Mouse (Mus musculus): Measurements from ENCODE around the gene Tmem89.

The Tmem89 gene

DNA sequence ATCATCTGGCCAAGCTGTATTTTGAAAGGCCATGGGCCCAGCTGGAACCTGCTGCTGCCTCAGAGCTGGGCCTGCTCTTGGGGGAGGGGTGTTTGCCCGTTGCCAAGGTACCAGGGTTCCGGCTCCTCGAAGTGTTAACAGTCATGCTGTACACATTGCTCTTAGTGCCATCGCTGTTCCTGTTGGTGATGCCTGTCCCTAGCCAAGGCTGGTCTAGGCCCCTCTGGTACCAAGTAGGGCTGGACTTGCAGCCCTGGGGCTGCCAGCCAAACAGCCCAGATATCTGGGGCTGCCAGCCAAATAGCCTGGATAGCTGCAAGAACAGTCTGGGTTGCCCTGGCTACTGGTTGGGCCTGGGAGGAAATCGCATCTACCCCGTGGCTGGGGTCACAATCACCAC is at the start of gene Tmem89:
Gene Tmem89, plus strand, starts transcription at position 129 of the 400 bp plus-strand sequence.
- DNase-seq, result no peak

DNA sequence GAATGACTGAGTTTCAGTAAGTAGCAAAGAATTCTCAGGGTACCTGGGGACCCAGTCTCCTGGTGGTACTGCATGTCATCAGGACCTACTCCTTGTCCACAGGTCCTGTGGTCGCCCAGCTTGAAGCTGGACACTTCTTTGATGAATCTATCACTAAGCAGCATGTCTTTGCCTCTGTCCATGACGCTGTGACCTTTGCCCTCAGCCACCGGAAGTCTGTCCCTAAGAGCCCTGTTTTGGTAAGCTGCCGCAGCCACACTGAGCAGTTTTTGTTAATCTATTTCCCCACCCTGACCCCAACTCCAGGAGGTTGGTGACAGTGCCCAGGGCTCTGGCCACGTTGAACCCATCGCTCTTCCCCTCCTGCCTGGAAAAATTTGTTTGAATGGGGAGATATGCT is 2.1 kb upstream of the Tmem89 start:
- no peak for DNase-seq

DNA sequence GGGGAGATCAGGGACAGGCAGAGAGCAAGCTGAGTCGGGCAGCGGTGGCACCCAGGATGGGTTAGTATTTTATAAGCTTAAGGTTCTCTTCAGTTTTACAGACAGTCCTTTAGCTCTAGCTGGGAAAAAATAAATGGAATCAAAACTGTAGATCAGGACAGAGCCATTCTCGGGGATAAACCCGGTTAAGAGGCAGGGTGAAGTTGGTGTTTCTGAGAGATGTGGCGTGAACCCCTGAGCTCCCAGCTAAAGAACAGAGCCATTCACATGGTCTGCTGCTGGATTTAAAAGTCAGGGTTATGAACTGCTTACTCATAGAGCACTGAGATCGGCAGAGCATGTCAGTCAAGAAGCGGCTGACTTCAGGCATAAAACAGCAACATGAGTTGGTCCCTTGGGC is 1.3 kb upstream of the Tmem89 start:
- DNase-seq, result no peak

DNA sequence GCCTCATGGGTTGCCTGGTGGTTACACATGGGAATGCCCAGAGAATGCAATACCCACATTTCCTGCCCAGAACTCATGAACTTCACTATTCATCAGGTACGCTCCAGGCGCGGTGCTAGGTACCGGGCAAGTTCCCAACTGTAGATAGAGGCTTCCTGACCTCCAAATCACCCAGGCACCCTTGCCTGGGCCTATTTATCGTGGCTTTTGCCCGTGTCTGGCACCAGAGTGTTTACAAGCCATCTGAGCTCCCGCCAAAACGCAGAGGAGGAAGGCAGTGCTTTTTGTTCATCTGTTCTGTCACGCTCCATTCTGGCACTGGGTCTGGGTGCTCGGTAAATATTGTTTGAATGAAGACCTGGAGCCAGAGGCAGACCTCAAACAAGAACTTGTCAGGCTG is 798 bp upstream of the Tmem89 start:
- DNase-seq, result no peak

DNA sequence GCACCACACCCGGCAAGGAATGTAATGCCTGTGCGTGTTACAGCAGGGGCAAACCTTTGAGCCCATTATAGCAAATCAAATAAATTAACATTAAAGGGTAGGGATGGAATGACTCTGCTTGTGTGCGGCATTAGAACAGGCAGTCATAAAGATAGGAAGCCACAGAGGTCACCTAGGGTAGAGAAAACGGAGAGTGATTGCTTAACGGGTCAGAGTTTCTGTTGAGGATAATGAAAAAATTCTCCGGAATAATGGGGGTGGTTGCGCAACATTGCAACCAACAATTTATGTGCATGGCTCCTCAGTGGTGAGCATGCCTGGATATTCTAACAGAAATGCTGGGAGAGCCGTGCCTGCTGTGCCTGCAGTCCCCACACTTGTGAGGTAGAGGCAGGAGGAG is 11.5 kb downstream of the Tmem89 start:
- no peak for DNase-seq

DNA sequence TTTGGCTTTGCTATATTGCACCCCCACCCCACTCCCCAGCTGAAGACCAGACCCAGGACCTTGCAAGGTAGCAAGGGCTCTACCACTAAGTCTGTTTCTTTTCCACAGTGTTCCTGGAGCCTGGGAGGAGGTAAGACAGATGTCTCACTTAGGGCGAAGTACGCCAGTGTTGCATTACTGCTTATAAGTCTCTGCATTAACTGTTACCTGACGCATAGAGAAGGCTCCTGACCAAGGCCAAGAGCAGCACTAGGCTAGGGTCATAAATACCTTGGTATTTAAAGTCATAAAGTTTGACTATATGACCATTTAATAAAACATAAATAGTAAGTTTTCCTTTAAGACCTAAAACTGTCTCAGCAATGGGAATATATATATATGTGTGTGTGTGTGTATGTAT is 14.0 kb downstream of the Tmem89 start:
- DNase-seq, result no peak

DNA sequence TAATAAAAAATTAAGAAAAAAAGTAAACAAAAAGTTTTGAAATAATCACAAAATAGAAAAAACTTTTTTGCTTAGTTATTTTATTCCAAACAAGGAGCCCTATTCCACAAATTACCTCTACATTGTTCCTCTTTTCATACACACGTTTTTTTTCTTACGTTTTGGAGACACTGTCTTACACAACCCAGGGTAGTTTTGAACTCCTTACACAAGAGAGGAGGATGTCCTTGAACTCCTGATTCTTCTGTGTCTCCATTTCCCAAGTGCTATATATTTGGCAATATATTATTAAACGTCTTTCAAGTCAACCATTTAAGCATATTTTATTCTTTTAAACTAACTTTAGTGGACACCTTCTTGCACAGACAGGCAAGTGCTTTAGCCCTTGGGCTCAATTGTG is 21.6 kb downstream of the Tmem89 start:
- DNase-seq, result no peak

DNA sequence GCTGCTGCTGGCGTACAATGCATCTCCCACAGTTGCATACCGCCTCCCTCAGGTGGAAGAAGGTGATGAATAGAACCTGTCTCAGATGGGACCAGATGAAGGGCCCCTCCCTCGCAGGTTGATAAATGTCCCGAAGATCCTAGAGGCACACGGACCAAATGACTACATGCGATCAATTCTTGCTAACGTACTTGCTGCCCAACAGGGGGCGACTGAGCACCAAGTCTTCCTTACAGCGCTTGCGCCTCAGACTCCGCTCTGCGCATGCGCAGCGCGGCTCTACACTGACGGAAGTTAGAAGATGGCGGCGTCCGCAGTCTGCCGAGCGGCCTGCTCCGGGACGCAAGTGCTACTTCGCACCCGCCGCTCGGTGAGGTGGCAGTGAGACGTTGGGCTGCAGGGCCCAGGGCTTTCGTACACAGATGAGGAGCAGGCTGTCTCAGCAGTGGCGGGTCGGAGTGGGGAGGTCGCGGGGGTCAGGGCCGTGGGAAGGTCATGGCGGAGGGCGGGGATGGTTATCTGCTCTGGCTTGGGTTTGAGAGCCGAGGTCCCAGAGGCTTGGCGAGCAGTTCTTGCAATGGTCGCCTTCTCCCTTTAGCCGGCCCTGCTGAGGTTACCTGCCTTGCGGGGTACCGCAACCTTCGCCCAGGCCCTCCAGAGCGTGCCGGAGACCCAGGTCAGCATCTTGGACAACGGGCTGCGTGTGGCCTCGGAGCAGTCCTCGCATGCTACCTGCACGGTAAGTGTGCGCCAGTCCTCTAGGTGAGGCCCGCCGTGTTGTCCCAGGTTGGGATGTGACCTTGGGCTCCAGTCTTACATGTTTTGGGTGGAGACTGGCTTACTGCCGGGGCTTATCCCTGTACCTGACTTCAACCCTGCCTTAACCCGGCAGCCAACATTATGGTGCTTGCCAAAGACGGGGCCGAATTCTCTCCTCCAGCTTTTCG is 22.3 kb downstream of the Tmem89 start, which contains the start of gene Uqcrc1:
Gene Uqcrc1, plus strand, starts transcription at position 216 of the 947 bp plus-strand sequence.
- DNase-seq, result peak; percentile 95

DNA sequence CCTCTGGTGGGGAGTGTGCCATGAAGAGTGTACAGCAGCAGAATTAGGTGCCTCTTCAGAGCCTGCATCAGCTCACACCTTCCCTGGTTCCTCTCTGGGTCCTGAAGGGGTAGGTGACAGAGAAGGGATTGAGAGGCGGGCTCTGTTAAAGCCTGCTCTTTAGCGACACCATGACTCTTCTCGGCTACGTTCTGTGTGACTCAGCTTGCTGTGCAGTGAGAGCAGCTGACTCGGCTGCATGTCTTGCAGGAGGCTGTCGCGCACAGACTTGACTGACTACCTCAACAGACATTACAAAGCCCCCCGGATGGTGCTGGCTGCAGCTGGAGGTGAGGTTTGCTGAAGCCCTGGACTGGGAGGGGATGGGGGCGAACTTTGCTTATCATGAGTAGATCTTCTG is 30.7 kb downstream of the Tmem89 start:
- DNase-seq, result no peak

DNA sequence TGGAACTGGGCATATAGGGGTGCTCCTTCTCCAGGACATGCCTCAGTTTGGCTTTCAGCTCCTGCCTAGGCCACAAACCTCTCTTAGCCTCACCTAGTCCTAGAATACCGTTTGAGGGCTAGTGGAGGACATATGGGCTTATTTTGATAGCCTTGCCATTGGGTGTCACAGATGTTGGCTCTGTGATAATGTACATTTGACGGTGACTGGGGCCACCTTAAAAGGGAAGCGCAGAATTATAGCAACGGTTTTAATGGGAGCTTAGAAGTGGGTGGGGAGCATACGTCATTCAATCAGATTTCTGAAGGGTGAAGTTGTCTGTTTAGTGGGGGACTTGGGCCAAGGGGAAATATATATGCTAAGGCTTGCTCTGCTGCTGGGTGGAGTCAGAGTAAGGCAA is 31.2 kb downstream of the Tmem89 start:
- DNase-seq, result no peak

DNA sequence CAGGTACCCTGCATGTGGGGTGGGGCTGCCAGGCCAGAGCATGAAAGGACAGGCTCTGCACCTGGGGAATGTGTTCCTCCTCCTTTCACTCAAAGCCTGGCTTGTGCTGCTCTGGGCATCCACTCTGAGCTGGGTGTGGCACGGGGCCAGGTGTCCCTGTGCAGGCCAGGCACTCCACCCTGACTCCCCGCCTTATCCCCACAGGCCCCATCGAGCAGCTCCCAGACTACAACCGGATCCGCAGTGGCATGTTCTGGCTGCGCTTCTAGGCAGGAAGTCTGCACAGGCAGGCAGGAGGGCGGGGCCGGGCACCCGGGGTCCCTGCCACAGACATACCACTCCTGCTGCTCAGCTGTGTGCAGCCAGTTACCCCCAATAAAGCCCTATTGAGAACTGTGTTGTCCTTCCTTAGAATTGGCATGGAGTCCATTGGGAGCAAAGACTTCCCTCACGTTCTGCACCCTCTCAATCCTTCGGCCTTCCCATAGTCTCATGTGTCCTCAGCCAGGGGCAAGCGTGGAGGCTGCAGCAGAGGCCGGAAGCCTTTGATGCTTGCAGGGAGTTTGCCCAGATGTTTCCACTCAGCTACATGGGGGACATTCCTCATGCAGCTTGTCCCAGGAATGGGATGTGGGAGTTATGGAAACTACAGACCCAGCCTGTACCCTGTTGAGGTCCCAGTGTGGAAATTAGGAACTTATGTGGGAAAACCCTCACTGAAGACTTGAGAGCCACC is 35.0 kb downstream of the Tmem89 start:
- DNase-seq, result no peak

DNA sequence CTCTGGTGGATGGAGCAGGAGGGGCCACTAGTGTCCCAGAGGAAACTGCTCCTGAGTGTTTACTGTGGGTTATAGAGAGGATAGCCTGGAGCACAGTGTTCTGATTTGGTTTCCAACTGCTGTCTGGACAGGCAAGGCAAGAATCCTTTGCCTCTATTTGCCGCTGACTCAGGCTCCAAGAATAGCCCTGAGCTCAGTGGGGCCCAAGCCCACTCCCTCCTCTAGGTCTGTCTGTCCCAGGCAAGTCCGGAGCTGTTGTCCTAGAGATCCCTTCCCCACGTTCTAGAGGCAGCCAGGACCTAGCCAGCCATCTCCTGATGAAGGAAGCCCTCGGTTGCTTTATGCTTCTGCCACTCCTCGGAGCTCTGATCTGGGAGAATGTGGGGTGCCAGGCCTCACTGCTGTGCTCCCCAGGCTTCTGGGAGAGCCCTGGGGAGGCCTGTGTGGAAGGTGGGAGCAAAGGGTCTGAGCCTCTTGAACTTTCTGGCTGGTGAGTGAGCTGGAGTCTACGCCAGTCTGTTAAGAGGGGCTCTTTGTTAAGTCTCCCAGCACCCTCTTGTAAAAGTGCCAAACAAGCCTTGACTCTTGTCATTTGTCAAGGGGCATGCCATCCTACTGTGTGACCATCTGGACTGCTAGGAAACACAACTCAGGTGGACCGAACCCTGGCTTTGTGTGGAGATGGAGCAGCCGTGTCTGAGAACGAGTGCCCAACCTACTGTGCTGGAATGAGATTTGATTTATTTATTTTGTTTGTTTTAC is 35.7 kb downstream of the Tmem89 start:
- DNase-seq, result no peak

DNA sequence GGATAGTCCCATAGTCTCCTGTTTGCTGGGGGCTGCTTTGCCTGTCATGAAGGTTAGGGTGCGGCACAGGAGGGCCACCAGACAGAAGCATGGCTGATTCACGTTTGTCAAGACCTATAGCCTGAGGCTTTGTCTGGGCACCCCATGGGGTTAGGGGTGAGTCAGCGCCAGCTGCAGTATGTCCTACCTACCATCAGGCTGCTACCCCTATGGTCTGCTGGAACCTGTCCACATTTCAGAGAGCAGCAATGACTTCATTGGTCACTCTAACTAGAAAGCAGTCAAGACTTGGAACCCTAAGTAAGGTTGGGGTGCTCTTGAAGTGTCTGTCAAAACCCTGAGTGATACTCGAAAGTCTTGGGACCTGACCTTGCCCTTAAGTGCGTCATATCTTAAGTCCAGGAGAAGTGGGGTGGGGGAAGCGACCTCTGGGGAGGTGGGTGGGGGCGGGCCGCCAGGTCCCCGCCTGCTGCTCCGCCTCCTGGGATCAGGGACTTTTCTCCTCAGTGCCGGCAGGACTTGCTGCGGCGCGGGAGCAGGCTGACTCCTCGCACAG is 38.7 kb downstream of the Tmem89 start, which contains the start of gene Col7a1:
Gene Col7a1, plus strand, starts transcription at position 506 of the 556 bp plus-strand sequence.
- no peak for DNase-seq

DNA sequence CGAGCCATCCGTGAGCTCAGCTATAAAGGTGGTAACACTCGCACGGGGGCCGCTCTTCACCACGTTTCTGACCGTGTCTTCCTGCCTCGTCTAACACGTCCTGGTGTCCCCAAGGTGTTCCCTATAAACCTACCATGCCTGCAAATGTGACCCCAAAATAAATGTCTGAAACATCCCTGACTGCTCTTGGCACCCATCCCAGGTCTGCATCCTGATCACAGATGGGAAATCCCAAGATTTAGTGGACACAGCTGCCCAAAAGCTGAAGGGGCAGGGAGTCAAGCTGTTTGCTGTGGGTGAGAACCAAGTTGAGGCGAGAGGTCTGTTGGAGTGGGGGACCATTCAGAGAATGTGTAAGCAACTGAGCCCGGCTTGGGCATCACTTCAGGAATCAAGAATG is 40.8 kb downstream of the Tmem89 start:
- DNase-seq, result no peak

DNA sequence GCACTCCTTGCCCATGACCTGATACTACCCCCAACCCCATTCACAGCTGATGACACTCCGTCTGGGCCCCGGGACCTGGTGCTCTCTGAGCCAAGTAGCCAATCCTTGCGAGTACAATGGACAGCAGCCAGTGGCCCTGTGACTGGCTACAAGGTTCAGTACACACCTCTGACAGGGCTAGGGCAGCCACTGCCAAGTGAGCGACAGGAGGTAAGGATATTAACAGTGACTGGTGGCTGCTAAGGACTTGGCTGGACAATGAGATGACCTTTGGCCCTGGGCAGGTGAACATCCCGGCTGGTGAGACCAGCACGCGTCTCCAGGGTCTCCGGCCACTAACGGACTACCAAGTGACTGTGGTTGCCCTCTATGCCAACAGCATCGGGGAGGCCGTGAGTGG is 41.4 kb downstream of the Tmem89 start:
- no peak for DNase-seq

DNA sequence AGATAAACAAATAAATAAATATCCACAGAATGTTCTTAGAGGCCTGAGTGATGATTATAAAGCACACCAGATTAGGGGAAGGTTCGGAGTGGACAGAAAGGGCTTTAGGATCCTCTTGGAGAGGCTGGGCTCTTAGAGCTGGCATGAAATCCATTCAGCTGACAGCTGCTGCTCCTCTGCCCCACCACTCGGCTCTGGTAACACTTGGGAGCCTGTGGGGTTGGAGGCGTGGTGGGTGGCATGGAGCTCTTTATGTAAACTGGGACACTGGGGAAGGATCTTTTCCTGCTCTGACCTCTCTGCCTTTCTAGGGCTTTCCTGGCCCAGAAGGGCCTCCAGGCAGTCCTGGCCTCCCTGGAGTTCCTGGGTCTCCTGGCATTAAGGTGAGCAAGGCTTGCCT is 49.2 kb downstream of the Tmem89 start:
- no peak for DNase-seq

DNA sequence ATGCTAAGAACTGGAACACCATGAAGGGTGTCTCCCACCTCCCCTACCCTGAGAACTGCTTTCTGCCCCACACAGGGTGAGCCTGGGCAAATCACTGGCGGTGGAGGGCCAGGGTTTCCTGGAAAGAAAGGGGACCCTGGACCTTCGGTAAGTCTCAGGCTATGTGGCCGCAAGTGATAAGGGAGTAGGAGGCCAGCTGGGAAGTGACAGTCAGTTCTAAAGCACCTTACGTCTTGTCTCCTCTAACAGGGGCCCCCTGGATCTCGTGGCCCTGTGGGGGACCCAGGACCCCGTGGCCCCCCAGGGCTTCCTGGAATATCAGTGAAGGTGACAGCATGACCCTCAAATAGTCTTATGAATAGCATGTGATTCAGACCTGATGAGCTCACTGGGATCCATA is 49.9 kb downstream of the Tmem89 start:
- DNase-seq, result no peak

Data from thymus, postnatal 14 days (tissue).